In the genomic region with DNA sequence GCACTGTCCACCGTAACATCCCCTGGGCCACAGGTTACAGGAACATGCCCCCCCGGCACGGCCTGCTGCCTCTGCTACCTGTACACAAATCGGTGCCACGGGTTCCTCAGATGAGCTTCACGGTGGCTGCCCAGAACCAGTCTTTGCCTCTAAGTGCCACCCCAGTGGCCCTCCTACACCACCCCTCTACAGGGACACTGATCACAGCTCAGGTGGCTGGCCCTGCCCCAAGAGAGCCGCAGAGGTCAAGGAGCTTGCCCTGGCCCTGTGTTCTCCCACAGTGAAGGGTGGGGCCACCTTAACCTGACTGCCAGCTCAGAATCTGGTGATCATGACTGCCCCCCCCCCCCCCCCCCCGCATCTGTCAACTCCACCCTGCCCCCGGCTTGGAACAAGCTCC, we compare ENCODE assay signal across 8 mouse cellular contexts. TPM values are rescaled to one million over a fixed set of nuclear protein-coding genes. Genes with fewer than 3 reads are reported as not detected.
A peak's percentile ranks its signal among the peaks of the same experiment; 100 is the strongest.
DNase-seq lines count a peak whose midpoint lies in the region; ATAC-seq lines count a peak whose summit lies in the region.

A gene (plus strand): TSS at position 378 of the 400 bp plus-strand sequence.

- H3K4me3 ChIP-seq in hindbrain, embryonic 12.5 days, result peak within 1 kb of the TSS; percentile 50
- H3K4me3 ChIP-seq in midbrain, embryonic 11.5 days (ENCODE audit: low read depth, low read length), result peak within 1 kb of the TSS; percentile 83

- peaks cover 37% of the 10 kb centered on the region for H3K4me1 ChIP-seq in hindbrain, embryonic 12.5 days
- H3K4me1 ChIP-seq in midbrain, embryonic 11.5 days (ENCODE audit: control insufficient read depth, insufficient read depth, low read length), result peaks cover 28% of the 10 kb centered on the region

- WGBS in hindbrain, embryonic 12.5 days, result 96% methylated on average over 8 of the region's 9 CpGs
- WGBS in midbrain, embryonic 11.5 days, result 94% methylated on average over 7 of the region's 9 CpGs

- DNase-seq in urinary bladder, adult 2 months (ENCODE audit: low spot score), result no peak
- DNase-seq in urinary bladder, postnatal 14 days (ENCODE audit: low spot score), result no peak
- peak; percentile 68 for DNase-seq in gastrocnemius, adult 18-20 months (ENCODE audit: low spot score)
- DNase-seq in left cerebral cortex, postnatal 4 days, result no peak
- no peak for DNase-seq in midbrain, embryonic 11.5 days (ENCODE audit: low spot score, missing footprints)
- DNase-seq in thymus, postnatal 10 days (ENCODE audit: low spot score in 2 of 2), result no peak
- no peak for DNase-seq in right cerebral cortex, postnatal 4 days

- H3K27me3 ChIP-seq in hindbrain, embryonic 12.5 days, result no peaks in the 10 kb centered on the region
- H3K27me3 ChIP-seq in midbrain, embryonic 11.5 days (ENCODE audit: control insufficient read depth, insufficient read depth, low read length), result no peaks in the 10 kb centered on the region

- intact Hi-C loops in left cerebral cortex, postnatal 4 days (cut with DNase I), result no loop called here

- no peak for ATAC-seq in hindbrain, embryonic 12.5 days (ENCODE audit: low FRiP score)
- no peak for ATAC-seq in midbrain, embryonic 11.5 days (ENCODE audit: low FRiP score)

- H3K27ac ChIP-seq in hindbrain, embryonic 12.5 days, result peak within 1 kb of the TSS; percentile 30; the same call in 1 of the 2 replicates
- H3K27ac ChIP-seq in midbrain, embryonic 11.5 days (ENCODE audit: low read depth, low read length), result no peak within 1 kb of the TSS

- peaks cover 52% of the 10 kb centered on the region for H3K36me3 ChIP-seq in hindbrain, embryonic 12.5 days
- H3K36me3 ChIP-seq in midbrain, embryonic 11.5 days (ENCODE audit: control insufficient read depth, insufficient read depth, low read length), result peaks cover 10% of the 10 kb centered on the region

- peak within 1 kb of the TSS; percentile 82 for H3K9ac ChIP-seq in hindbrain, embryonic 12.5 days
- peak within 1 kb of the TSS; percentile 74 for H3K9ac ChIP-seq in midbrain, embryonic 11.5 days (ENCODE audit: low read length)

- H3K9me3 ChIP-seq in hindbrain, embryonic 12.5 days (replicated peaks), result no peaks in the 10 kb centered on the region
- no peaks in the 10 kb centered on the region for H3K9me3 ChIP-seq in midbrain, embryonic 11.5 days (ENCODE audit: control insufficient read depth, low read length)

- H3K4me2 ChIP-seq in hindbrain, embryonic 12.5 days (replicated peaks), result peak within 1 kb of the TSS; percentile 92
- H3K4me2 ChIP-seq in midbrain, embryonic 11.5 days, result peak within 1 kb of the TSS; percentile 50

RNA-seq across cellular contexts. Expression of the gene that starts here (rescaled TPM):
- 99.0 and 106 TPM in 2 replicates for polyA plus RNA-seq in urinary bladder, adult 2 months (2012; rRNA removed)
- total RNA-seq in gastrocnemius, adult 18-20 months (2021), result 10 to 100 TPM; 41.3 to 48.6 TPM
- 178 and 183 TPM in 2 replicates for polyA plus RNA-seq in hindbrain, embryonic 12.5 days (2016; fragmentation: Nextera tagmentation; extraction: Ambion mirVana)
- 100 to 1,000 TPM; 135 to 147 TPM for total RNA-seq in left cerebral cortex, postnatal 4 days (2021)
- polyA plus RNA-seq in midbrain, embryonic 11.5 days (2014; fragmentation: Nextera tagmentation; extraction: Ambion mirVana), result 185 and 192 TPM in 2 replicates
